ENCODE assay signal across 19 mouse cellular contexts in genomic region chr11:7439276-7439675, GRCm38 (mm10).
"Had no signal": no experiment of that assay in that cellular context is flagged by ENCODE, and none has a peak within 500 bp of the region (broad histone marks: within the 10 kb centered on the region; RNA-seq: fewer than 3 reads in every experiment).

No protein-coding gene starts in this region.

- ATAC-seq: intestine, postnatal 0 days; liver, postnatal 0 days; lung, postnatal 0 days; midbrain, embryonic 13.5 days; midbrain, embryonic 16.5 days had no signal

- H3K9me3 ChIP-seq: limb, embryonic 13.5 days; midbrain, embryonic 10.5 days; midbrain, embryonic 13.5 days; neural tube, embryonic 13.5 days; stomach, embryonic 15.5 days had no signal

- H3K4me2 ChIP-seq: limb, embryonic 13.5 days; liver, embryonic 11.5 days; lung, embryonic 14.5 days; midbrain, embryonic 13.5 days; neural tube, embryonic 13.5 days; stomach, embryonic 15.5 days had no signal

- H3K27ac ChIP-seq: limb, embryonic 13.5 days; liver, embryonic 14.5 days; macrophage; midbrain, embryonic 10.5 days; midbrain, embryonic 13.5 days; neural tube, embryonic 13.5 days; stomach, embryonic 15.5 days had no signal

- DNase-seq: left cerebral cortex, postnatal 4 days; liver, postnatal 0 days; lung, embryonic 14.5 days; retina, postnatal 1 day; right cerebral cortex, postnatal 25 days; spleen, adult 18-20 months; thymus, postnatal 25 days had no signal

- H3K4me1 ChIP-seq: limb, embryonic 13.5 days; midbrain, embryonic 10.5 days; midbrain, embryonic 13.5 days; neural tube, embryonic 13.5 days; stomach, embryonic 15.5 days had no signal

- H3K27me3 ChIP-seq: limb, embryonic 13.5 days; midbrain, embryonic 13.5 days; neural tube, embryonic 13.5 days; stomach, embryonic 15.5 days had no signal

- H3K9ac ChIP-seq: limb, embryonic 13.5 days; liver, embryonic 14.5 days; liver, postnatal 0 days; lung, embryonic 14.5 days; midbrain, embryonic 13.5 days; neural tube, embryonic 13.5 days; stomach, embryonic 15.5 days had no signal

- H3K4me3 ChIP-seq: limb, embryonic 13.5 days; midbrain, embryonic 10.5 days; midbrain, embryonic 13.5 days; myocyte; neural tube, embryonic 13.5 days; stomach, embryonic 15.5 days had no signal

- H3K36me3 ChIP-seq: limb, embryonic 13.5 days; midbrain, embryonic 10.5 days; midbrain, embryonic 13.5 days; neural tube, embryonic 13.5 days; stomach, embryonic 15.5 days had no signal
